Mouse (Mus musculus) brain, embryonic 14.5 days (tissue): ENCODE results near the gene Polr2a. TPM values are rescaled to one million over a fixed set of nuclear protein-coding genes. Genes with fewer than 3 reads are reported as not detected.

ENCODE experiments used
- DNase-seq: peaks from one replicate; pipeline ENCODE4 v3.0.0-alpha.2; 2011; ENCODE audit warnings: low read depth
- CTCF ChIP-seq: fragments of 200-500 bp; IDR thresholded peaks from 2 replicates; pipeline ENCODE4 v1.5.1; 2012; ENCODE audit warnings: inconsistent platforms, mild to moderate bottlenecking, moderate library complexity, borderline replicate concordance; ENCODE audit not compliant: insufficient read depth, insufficient read length; ENCODE audit errors: extremely low read depth
- POLR2A ChIP-seq: fragments of 200-500 bp; IDR thresholded peaks from 2 replicates; pipeline ENCODE4 v1.6.1; 2012; ENCODE audit warnings: mild to moderate bottlenecking, inconsistent platforms, borderline replicate concordance; ENCODE audit not compliant: poor library complexity, insufficient read depth, insufficient read length, severe bottlenecking; ENCODE audit errors: extremely low read depth
- polyA plus RNA-seq: library from polyadenylated mRNA; depleted of rRNA; stranded (reverse); fragments of >200 nt; gene quantifications from 2 replicates; pipeline ENCODE4 v1.2.3, GENCODE M21; 2012; rRNA removed

Polr2a gene
- polyA plus RNA-seq, 1 experiment: 71.0 TPM

GRCm38 (mm10) chr11:69695046-69695360, 63.4 kb downstream of the Polr2a start:
- no peak for TF ChIP-seq POLR2A
- TF ChIP-seq CTCF: no peak

GRCm38 (mm10) chr11:69693421-69693965, 64.9 kb downstream of the Polr2a start:
- TF ChIP-seq POLR2A (no peak), CTCF (no peak)
- DNase-seq: peak; percentile 9

More at GRCm38 (mm10) chr11:69695046-69695360, 63.4 kb downstream of the Polr2a start:
- no peak for DNase-seq

GRCm38 (mm10) chr11:69692863-69693262, 65.6 kb downstream of the Polr2a start:
- no peak for DNase-seq

GRCm38 (mm10) chr11:69692196-69692811, 66.1 kb downstream of the Polr2a start:
- DNase-seq: no peak
- TF ChIP-seq POLR2A (no peak), CTCF (no peak)

More at GRCm38 (mm10) chr11:69692863-69693262, 65.6 kb downstream of the Polr2a start:
- TF ChIP-seq POLR2A: no peak
- no peak for TF ChIP-seq CTCF

- TF ChIP-seq POLR2A: no peak
- TF ChIP-seq CTCF: no peak
- no peak for DNase-seq
Observed at GRCm38 (mm10) chr11:69689891-69690290, 68.5 kb downstream of the Polr2a start.

- no peak for DNase-seq
- no peak for TF ChIP-seq POLR2A
- no peak for TF ChIP-seq CTCF
Observed at GRCm38 (mm10) chr11:69687061-69687460, 71.4 kb downstream of the Polr2a start.

GRCm38 (mm10) chr11:69686377-69686776, 72.1 kb downstream of the Polr2a start:
- TF ChIP-seq CTCF: no peak
- TF ChIP-seq POLR2A: no peak
- peak; percentile 56 for DNase-seq

- TF ChIP-seq POLR2A: no peak
- no peak for TF ChIP-seq CTCF
- peak; percentile 69 for DNase-seq
Observed at GRCm38 (mm10) chr11:69685526-69686148, 72.8 kb downstream of the Polr2a start, which contains the start of gene Tnfsf13. Gene Tnfsf13 (minus strand): TSS chr11:69685784.

GRCm38 (mm10) chr11:69684936-69685335, 73.5 kb downstream of the Polr2a start:
- no peak for DNase-seq
- TF ChIP-seq CTCF (no peak), POLR2A (no peak)

GRCm38 (mm10) chr11:69684128-69684745, 74.2 kb downstream of the Polr2a start:
- TF ChIP-seq POLR2A (no peak), CTCF (no peak)
- DNase-seq: no peak

Other genes with a start within 250 kb of the Polr2a start
- gene Dnah2, start 209.5 kb downstream of the Polr2a start, polyA plus RNA-seq: 4.7 and 5.2 TPM in 2 replicates
- gene Efnb3, start 198.4 kb downstream of the Polr2a start, polyA plus RNA-seq: 187 and 206 TPM in 2 replicates
- 20.9 and 27.0 TPM in 2 replicates for gene Wrap53, start 178.4 kb downstream of the Polr2a start, polyA plus RNA-seq
- 93.6 and 131 TPM in 2 replicates for gene Trp53, start 178.3 kb downstream of the Polr2a start, polyA plus RNA-seq
- 44.3 and 74.7 TPM in 2 replicates for gene Atp1b2, start 152.7 kb downstream of the Polr2a start, polyA plus RNA-seq
- gene Shbg, start 140.7 kb downstream of the Polr2a start, polyA plus RNA-seq: 0.08 TPM in 1 of 2 replicates, not detected in the other
- 13.7 and 17.8 TPM in 2 replicates for gene Sat2, start 136.6 kb downstream of the Polr2a start, polyA plus RNA-seq
- 129 and 151 TPM in 2 replicates for gene Fxr2, start 125.6 kb downstream of the Polr2a start, polyA plus RNA-seq
- gene Sox15, start 103.3 kb downstream of the Polr2a start, polyA plus RNA-seq: 0.42 TPM in 1 of 2 replicates, not detected in the other
- gene Mpdu1, start 96.0 kb downstream of the Polr2a start, polyA plus RNA-seq: 133 and 185 TPM in 2 replicates
- 7.8 and 10.8 TPM in 2 replicates for gene Cd68, start 92.5 kb downstream of the Polr2a start, polyA plus RNA-seq
- gene Eif4a1, start 86.2 kb downstream of the Polr2a start, polyA plus RNA-seq: 894 and 1,040 TPM in 2 replicates
- 139 and 167 TPM in 2 replicates for gene Senp3, start 76.6 kb downstream of the Polr2a start, polyA plus RNA-seq
- gene Tnfsf13, start 72.9 kb downstream of the Polr2a start, polyA plus RNA-seq: 0.55 and 0.71 TPM in 2 replicates
- 5.3 and 6.0 TPM in 2 replicates for gene Tnfsf12, start 62.8 kb downstream of the Polr2a start, polyA plus RNA-seq
- 0.77 and 1.2 TPM in 2 replicates for gene Tnfsfm13, start 62.5 kb downstream of the Polr2a start, polyA plus RNA-seq
- gene Slc35g3, start 3.3 kb upstream of the Polr2a start, polyA plus RNA-seq: 0.68 and 1.1 TPM in 2 replicates
- 10.0 and 12.1 TPM in 2 replicates for gene Zbtb4, start 7.3 kb upstream of the Polr2a start, polyA plus RNA-seq
- gene Chrnb1, start 37.3 kb upstream of the Polr2a start, polyA plus RNA-seq: 3.0 and 4.2 TPM in 2 replicates
- 20.4 and 20.9 TPM in 2 replicates for gene Fgf11, start 43.2 kb upstream of the Polr2a start, polyA plus RNA-seq
- 0.30 and 0.36 TPM in 2 replicates for gene Tmem102, start 47.0 kb upstream of the Polr2a start, polyA plus RNA-seq
- gene Gm39566, start 56.7 kb upstream of the Polr2a start, polyA plus RNA-seq: not detected in 2 replicates
- not detected in 2 replicates for gene Spem2, start 59.8 kb upstream of the Polr2a start, polyA plus RNA-seq
- gene Spem1, start 63.5 kb upstream of the Polr2a start, polyA plus RNA-seq: 1.3 and 1.4 TPM in 2 replicates
- 123 and 183 TPM in 2 replicates for gene Nlgn2, start 79.1 kb upstream of the Polr2a start, polyA plus RNA-seq
- 167 and 271 TPM in 2 replicates for gene Tmem256, start 79.9 kb upstream of the Polr2a start, polyA plus RNA-seq
- 86.3 and 105 TPM in 2 replicates for gene Plscr3, start 87.7 kb upstream of the Polr2a start, polyA plus RNA-seq
- gene Tnk1, start 100.1 kb upstream of the Polr2a start, polyA plus RNA-seq: 0.18 and 0.29 TPM in 2 replicates
- gene Tmem95, start 119.4 kb upstream of the Polr2a start, polyA plus RNA-seq: not detected in 2 replicates
- 1.6 and 1.9 TPM in 2 replicates for gene Kctd11, start 122.8 kb upstream of the Polr2a start, polyA plus RNA-seq
- 0.59 and 0.82 TPM in 2 replicates for gene Acap1, start 136.9 kb upstream of the Polr2a start, polyA plus RNA-seq
- 8.5 and 9.5 TPM in 2 replicates for gene 2810408A11Rik, start 142.3 kb upstream of the Polr2a start, polyA plus RNA-seq
- 118 and 129 TPM in 2 replicates for gene Neurl4, start 142.4 kb upstream of the Polr2a start, polyA plus RNA-seq
- 80.8 and 109 TPM in 2 replicates for gene Gps2, start 155.3 kb upstream of the Polr2a start, polyA plus RNA-seq
- gene Eif5a, start 163.3 kb upstream of the Polr2a start, polyA plus RNA-seq: 727 and 821 TPM in 2 replicates
- 45.0 and 67.9 TPM in 2 replicates for gene Ybx2, start 177.2 kb upstream of the Polr2a start, polyA plus RNA-seq
- 5.2 and 12.5 TPM in 2 replicates for gene Slc2a4, start 189.6 kb upstream of the Polr2a start, polyA plus RNA-seq
- 0.33 and 0.38 TPM in 2 replicates for gene Cldn7, start 206.1 kb upstream of the Polr2a start, polyA plus RNA-seq
- 98.1 and 110 TPM in 2 replicates for gene Ctdnep1, start 222.5 kb upstream of the Polr2a start, polyA plus RNA-seq
- 127 and 159 TPM in 2 replicates for gene Elp5, start 223.9 kb upstream of the Polr2a start, polyA plus RNA-seq
- 457 and 501 TPM in 2 replicates for gene Gabarap, start 232.5 kb upstream of the Polr2a start, polyA plus RNA-seq
- gene Phf23, start 237.1 kb upstream of the Polr2a start, polyA plus RNA-seq: 49.2 and 54.9 TPM in 2 replicates
- 36.8 and 45.7 TPM in 2 replicates for gene Dvl2, start 242.0 kb upstream of the Polr2a start, polyA plus RNA-seq